Mouse (Mus musculus) liver, embryonic 13.5 days (tissue): Measurements from ENCODE around the gene Uchl5. TPM values are rescaled to one million over a fixed set of nuclear protein-coding genes. Genes with fewer than 3 reads are reported as not detected.

Experiments
- ATAC-seq: fragments of 200-750 bp; cut with Nextera tagmentation; 2 replicates; pipeline ENCODE4 v1.8.0; 2017; ENCODE audit warnings: low read depth, mild to moderate bottlenecking, moderate number of reproducible peaks, moderate library complexity
- DNase-seq: peaks from one replicate; pipeline ENCODE4 v3.0.0; 2022
- H3K27ac ChIP-seq: fragments of 300-500 bp; sonication (generic); 2 replicates; pipeline ENCODE4 v1.5.1; 2015; ENCODE audit warnings: moderate library complexity, mild to moderate bottlenecking, inconsistent platforms
- H3K27me3 ChIP-seq: fragments of 300-500 bp; sonication (generic); 2 replicates; pipeline ENCODE4 v1.6.1; 2015; ENCODE audit warnings: mild to moderate bottlenecking, inconsistent platforms
- H3K36me3 ChIP-seq: fragments of 300-500 bp; sonication (generic); 2 replicates; pipeline ENCODE4 v1.6.1; 2015; ENCODE audit warnings: mild to moderate bottlenecking, inconsistent platforms
- H3K4me1 ChIP-seq: fragments of 300-500 bp; sonication (generic); replicated peaks from 2 replicates; pipeline ENCODE4 v1.6.1; 2015; ENCODE audit warnings: inconsistent platforms
- H3K4me2 ChIP-seq: fragments of 300-500 bp; sonication (generic); 2 replicates; pipeline ENCODE4 v1.6.1; 2015; ENCODE audit warnings: inconsistent platforms, mild to moderate bottlenecking, moderate library complexity
- H3K4me3 ChIP-seq: fragments of 300-500 bp; sonication (generic); replicated peaks from 2 replicates; pipeline ENCODE4 v1.5.1; 2015; ENCODE audit warnings: mild to moderate bottlenecking, inconsistent platforms
- H3K9ac ChIP-seq: fragments of 300-500 bp; sonication (generic); 2 replicates; pipeline ENCODE4 v1.6.1; 2015; ENCODE audit warnings: mild to moderate bottlenecking, inconsistent platforms
- H3K9me3 ChIP-seq: fragments of 300-500 bp; sonication (generic); replicated peaks from 2 replicates; pipeline ENCODE4 v1.6.1; 2016; ENCODE audit warnings: inconsistent platforms
- WGBS: fragments of 180-500 bp; shearing (Covaris S2); methylation state at CpG from one replicate; pipeline ENCODE4 v1.1.7; 2015; ENCODE audit not compliant: insufficient replicate concordance; 5-methylcytosine and 5-hydroxymethylcytosine counted together
- polyA plus RNA-seq: library from polyadenylated mRNA; unstranded; fragments of >200 nt; fragmentation: Nextera tagmentation; extraction: Ambion mirVana; gene quantifications from 2 replicates; pipeline ENCODE4 v1.2.1, GENCODE M21; 2015

The Uchl5 gene
- polyA plus RNA-seq, 1 experiment from 2014 or later, result 106 TPM

DNA sequence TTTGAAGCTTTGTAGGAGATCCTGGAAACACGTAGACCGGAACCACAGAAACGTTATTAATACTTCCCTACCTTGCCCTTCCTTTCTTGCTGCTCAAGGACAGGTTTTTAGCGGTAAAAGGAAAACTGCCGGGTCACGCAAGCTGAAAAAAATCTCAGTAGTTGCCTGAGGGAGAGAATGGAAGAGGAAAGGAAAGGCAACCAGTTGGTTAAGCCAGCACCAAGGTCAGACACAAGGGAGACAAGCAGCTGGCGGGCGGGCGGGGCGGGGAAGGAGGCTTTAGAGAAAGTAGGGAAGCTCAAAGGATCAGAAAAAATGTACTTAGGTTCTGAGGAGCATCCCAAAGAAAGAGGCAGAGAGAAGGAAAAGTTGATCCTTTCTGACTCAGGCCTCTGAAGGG lies 31.2 kb upstream of the Uchl5 start:
- Histone ChIP-seq H3K4me1 (peaks cover 20% of the 10 kb centered on the region), H3K4me2 (no peak overlapping the region), H3K9ac (no peak overlapping the region), H3K9me3 (no peaks in the 10 kb centered on the region), H3K27me3 (no peaks in the 10 kb centered on the region), H3K27ac (no peak overlapping the region), H3K4me3 (no peak overlapping the region), H3K36me3 (peaks cover 42% of the 10 kb centered on the region)
- WGBS, result 87% methylated on average over 10 of the region's 10 CpGs
- DNase-seq (no peak), ATAC-seq (no peak)

DNA sequence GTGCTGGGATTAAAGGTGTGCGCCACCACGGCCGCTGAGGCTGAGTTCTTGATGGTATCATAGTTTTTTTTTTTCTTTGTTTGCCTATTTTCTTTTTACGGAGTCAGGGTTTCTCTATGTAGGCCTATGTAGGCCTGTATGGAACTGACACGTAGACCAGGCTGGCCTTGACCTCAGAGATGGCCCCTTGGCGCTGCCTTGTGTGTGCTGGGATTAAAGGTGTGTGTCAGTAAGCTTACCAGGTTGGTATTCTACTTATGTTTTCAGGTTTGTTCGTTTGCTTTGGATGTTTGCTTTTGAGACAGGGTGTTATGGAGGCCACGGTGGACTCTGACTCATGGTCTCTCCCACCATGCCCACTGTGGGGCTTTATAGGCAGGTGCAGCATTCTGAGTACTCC lies 14.9 kb upstream of the Uchl5 start:
- no peak overlapping the region for H3K4me2 ChIP-seq
- DNase-seq (no peak), ATAC-seq (0 out of 2 replicates have a peak, but pooled peaks have one; percentile 57)
- 0 out of 2 replicates have a peak, but pooled peaks cover 3% of the 10 kb centered on the region for H3K36me3 ChIP-seq
- no peak overlapping the region for H3K27ac ChIP-seq
- H3K4me3 ChIP-seq, result no peak overlapping the region
- no peaks in the 10 kb centered on the region for H3K27me3 ChIP-seq
- H3K9me3 ChIP-seq, result no peaks in the 10 kb centered on the region
- WGBS, result 75% methylated on average over 8 of the region's 8 CpGs
- no peak overlapping the region for H3K9ac ChIP-seq
- no peaks in the 10 kb centered on the region for H3K4me1 ChIP-seq

DNA sequence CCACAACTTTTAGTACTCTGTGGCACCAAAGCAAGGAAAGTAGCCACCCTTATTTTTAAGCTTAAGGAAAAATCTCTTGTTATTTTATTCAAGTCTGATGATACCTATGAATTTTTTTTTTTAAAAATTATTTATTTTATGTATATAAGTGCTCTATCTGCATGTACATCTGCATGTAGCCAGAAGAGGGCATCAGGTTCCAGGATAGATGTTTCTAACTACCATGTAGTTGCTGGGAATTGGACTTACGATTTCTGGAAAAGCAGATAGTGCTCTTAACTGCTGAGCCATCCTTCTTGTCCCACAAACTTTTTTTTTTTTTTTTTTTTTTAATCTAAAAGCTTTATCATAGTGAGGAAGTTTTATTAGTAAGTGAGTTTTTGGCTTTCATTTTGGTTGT lies 12.6 kb upstream of the Uchl5 start:
- Histone ChIP-seq H3K4me2 (no peak overlapping the region), H3K4me1 (no peaks in the 10 kb centered on the region), H3K9me3 (no peaks in the 10 kb centered on the region), H3K4me3 (no peak overlapping the region), H3K36me3 (no peaks in the 10 kb centered on the region), H3K27ac (no peak overlapping the region), H3K27me3 (no peaks in the 10 kb centered on the region), H3K9ac (no peak overlapping the region)
- no peak for DNase-seq
- 68% methylated on average over 1 of the region's 1 CpGs for WGBS
- ATAC-seq, result no peak

DNA sequence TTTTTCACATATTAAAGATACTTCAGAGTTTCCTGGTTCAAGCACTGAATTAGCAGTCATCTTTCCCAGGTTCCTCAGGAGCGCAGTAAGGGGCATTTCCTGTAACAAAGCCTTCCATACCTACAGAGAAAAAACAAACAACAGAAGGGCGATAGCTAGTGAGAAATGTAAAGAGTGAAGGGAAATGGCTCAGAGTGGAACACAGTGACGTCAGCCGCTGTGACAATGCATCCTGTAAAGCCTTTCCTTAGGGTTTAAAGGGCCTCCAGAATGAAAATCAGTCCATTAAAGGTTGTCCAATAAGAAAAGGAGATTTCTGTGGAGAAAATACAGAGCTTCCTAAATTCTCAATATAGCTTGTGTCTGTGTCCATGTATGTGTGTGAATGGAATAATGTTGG lies 11.3 kb upstream of the Uchl5 start:
- 73% methylated on average over 4 of the region's 4 CpGs for WGBS

DNA sequence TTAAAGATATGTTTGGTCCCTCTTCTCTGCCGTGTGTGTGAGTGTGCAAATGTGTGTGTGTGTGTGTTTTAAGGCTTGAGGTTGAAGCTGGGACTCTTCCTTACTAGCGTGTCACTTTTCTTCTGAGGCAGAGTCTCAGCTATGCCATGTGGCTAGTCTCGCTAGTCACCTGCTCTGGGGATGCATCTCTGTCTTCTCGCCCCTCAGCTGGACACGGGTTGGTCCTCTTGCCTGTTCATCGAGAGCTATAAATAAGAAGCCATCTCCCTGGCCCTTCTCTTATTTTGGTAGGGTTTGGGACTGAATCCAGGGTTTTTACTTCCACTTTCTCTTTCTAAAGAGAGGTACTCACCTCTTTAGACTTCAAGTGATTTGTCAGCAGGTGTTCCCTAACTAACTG lies 10.8 kb upstream of the Uchl5 start:
- Histone ChIP-seq H3K4me3 (no peak overlapping the region), H3K27me3 (no peaks in the 10 kb centered on the region), H3K4me1 (no peaks in the 10 kb centered on the region), H3K9ac (no peak overlapping the region), H3K4me2 (no peak overlapping the region), H3K9me3 (no peaks in the 10 kb centered on the region), H3K27ac (no peak overlapping the region), H3K36me3 (no peaks in the 10 kb centered on the region)
- 76% methylated on average over 6 of the region's 6 CpGs for WGBS
- no peak for DNase-seq
- ATAC-seq, result no peak

More for the DNA sequence above, 11.3 kb upstream of the Uchl5 start:
- Histone ChIP-seq H3K27ac (no peak overlapping the region), H3K4me2 (no peak overlapping the region), H3K27me3 (no peaks in the 10 kb centered on the region), H3K4me1 (no peaks in the 10 kb centered on the region), H3K9me3 (no peaks in the 10 kb centered on the region), H3K9ac (no peak overlapping the region), H3K36me3 (no peaks in the 10 kb centered on the region), H3K4me3 (no peak overlapping the region)
- DNase-seq (no peak), ATAC-seq (no peak)

DNA sequence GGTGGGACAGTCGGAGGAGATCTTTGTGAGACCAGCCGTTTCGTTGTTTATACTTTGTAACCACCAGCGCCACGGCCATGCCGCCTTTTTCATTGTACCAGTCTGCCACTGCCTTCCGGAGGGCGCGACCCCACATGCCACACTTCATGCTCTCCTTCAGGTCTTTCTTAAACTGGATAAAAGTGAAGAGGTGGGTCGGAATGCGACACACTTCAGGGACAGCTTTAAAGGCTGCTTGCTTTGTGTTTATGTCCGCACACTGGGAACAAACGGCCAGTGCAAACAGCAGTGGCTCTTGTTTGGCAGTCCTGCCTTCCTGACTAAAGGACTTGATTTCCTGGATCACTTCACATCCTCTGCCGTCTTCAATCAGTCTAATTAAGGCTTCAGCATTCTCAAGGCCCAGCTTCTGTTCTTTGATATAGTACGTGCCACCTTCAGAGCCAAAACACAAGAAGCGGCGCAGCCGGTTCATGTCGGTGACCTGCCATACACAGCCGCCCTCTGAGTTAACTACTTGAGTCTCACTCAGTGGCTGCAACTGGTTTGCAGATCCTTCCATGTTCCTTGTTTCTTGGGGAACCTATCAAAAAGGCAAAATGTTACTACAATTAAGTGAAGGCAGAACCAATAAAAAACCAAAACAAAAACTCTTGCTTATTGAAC lies 6.5 kb upstream of the Uchl5 start:
- Histone ChIP-seq H3K4me2 (no peak overlapping the region), H3K4me3 (no peak overlapping the region), H3K27ac (no peak overlapping the region), H3K36me3 (no peaks in the 10 kb centered on the region), H3K27me3 (peaks cover 12% of the 10 kb centered on the region), H3K9ac (no peak overlapping the region), H3K9me3 (no peaks in the 10 kb centered on the region), H3K4me1 (peaks cover 13% of the 10 kb centered on the region; the same call in 1 of the 2 replicates)
- WGBS, result 81% methylated on average over 20 of the region's 20 CpGs
- no peak for ATAC-seq
- DNase-seq, result no peak

DNA sequence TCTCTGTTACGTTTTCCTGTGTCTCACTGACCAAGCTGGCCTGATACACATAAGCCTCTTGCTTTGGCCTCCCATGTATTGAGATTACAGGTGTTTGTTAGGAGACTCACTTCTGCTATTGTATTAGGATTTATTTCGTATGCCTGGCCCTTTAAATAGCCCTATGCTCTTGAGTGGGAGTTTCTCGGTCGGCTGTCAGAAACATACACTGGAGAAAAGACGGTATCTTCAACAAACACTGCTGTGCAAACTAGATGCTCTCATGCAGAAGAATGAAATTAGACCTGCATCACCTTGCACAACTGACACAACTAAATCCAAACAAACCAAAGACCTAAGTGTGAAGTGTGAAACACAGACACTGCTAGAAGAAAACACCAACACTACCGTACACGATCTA lies 4.0 kb upstream of the Uchl5 start:
- 61% methylated on average over 7 of the region's 7 CpGs for WGBS
- Histone ChIP-seq H3K27me3 (peaks cover 23% of the 10 kb centered on the region), H3K9me3 (no peaks in the 10 kb centered on the region), H3K4me1 (peaks cover 19% of the 10 kb centered on the region), H3K36me3 (no peaks in the 10 kb centered on the region), H3K4me2 (no peak overlapping the region), H3K9ac (no peak overlapping the region), H3K4me3 (no peak overlapping the region), H3K27ac (no peak overlapping the region)
- DNase-seq, result no peak
- no peak for ATAC-seq

DNA sequence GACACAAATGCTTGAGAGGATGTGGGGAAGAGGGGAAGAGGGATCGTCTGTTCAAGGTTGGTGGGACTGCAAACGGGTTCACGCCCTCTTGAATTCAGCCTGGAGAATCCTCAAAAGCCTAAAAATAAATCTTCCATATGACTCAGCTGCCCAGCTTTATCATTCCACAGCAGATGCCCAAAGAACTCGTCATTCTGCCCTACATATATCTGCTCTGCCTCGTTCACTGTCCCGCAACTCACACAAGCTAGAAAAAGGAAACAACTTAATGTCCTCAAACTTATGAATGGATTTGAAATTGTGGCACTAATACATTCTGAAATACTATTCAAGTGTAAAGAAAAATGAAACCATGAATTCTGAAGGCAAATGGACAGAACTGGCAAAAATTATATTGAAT lies 3.2 kb upstream of the Uchl5 start:
- Histone ChIP-seq H3K27me3 (peaks cover 23% of the 10 kb centered on the region), H3K36me3 (no peaks in the 10 kb centered on the region), H3K4me1 (peaks cover 27% of the 10 kb centered on the region), H3K9ac (no peak overlapping the region), H3K27ac (no peak overlapping the region), H3K4me2 (no peak overlapping the region), H3K9me3 (no peaks in the 10 kb centered on the region), H3K4me3 (no peak overlapping the region)
- no peak for DNase-seq
- 24% methylated on average over 6 of the region's 6 CpGs for whole genome bisulfite sequencing
- no peak for ATAC-seq

DNA sequence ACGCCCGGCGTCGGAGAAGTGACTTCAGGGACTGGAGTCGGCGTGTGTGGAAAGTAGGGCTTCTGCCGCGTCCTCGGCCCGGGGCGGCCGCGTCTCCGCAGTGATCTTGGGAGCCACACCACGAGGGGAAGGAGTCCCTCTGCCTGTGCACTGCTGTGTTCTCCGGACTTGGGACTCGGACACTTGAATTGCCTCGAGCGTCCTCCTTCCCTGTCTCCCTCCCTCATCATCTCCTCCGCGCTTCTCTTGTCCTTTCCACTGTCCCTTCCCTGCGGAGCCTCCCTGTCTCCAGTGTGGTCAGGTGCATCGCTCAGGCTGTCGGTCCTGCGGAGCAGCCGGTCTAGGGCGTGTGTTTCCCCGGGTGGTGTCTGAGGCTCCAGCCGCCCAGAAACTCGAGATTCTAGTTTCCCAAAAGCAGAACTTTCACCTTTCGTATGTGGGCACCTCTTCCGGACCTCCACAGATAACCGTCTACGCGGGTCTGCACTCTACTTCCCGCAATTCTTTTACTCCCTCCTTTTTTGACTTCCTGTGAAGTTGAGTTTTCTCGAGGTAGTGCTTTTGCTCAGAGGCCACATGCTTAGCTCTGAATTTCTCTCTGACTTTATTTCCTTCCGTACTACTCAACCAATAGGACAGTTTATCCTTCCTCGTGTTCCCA lies 616 bp downstream of the Uchl5 start:
- peak overlapping the region; percentile 96 for H3K4me3 ChIP-seq
- H3K9me3 ChIP-seq, result no peaks in the 10 kb centered on the region
- no peak for DNase-seq
- peak overlapping the region; percentile 85 for H3K27ac ChIP-seq
- H3K27me3 ChIP-seq, result peaks cover 23% of the 10 kb centered on the region
- peaks cover 26% of the 10 kb centered on the region for H3K4me1 ChIP-seq
- peak overlapping the region; percentile 97 for H3K4me2 ChIP-seq
- H3K9ac ChIP-seq, result peak overlapping the region; percentile 99
- under 1% methylated on average over 38 of the region's 39 CpGs for WGBS
- peak; percentile 42 for ATAC-seq
- H3K36me3 ChIP-seq, result peaks cover 11% of the 10 kb centered on the region; the same call in 1 of the 2 replicates

DNA sequence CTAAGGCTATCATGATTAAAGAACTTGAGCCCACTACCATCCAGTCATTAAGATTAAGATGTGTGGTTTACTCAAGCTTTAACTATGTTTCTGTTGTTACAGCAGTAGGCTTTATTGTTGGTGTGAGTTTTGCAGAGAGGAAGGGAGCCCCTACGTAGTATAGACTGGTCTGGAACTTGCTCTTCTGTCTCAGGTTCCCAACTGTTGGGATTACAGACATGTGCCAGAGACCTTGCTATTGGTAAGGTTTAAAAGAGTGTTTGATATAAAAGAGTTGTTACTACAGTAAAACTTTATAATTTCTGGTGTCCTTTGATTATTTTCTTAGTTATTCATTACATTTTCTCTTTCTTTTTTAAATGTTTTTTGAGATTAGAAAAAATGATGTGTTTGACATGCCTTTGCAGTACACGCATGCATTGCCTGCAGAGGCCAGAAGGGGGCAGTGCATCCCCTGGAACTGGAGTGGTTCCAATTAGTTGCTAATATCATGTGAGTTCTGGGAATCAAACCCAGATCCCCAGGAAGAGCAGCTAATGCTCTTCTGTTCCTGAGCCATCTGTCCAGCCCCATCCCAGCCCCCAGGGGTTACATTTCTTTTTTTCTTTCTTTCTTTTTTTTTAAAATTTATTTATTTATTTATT lies 11.6 kb downstream of the Uchl5 start:
- no peaks in the 10 kb centered on the region for H3K9me3 ChIP-seq
- H3K27me3 ChIP-seq, result no peaks in the 10 kb centered on the region
- H3K9ac ChIP-seq, result no peak overlapping the region
- peak; percentile 29 for DNase-seq
- H3K4me3 ChIP-seq, result no peak overlapping the region
- 0 out of 2 replicates have a peak, but pooled peaks have one; percentile 48 for ATAC-seq
- H3K4me1 ChIP-seq, result no peaks in the 10 kb centered on the region
- peaks cover 21% of the 10 kb centered on the region for H3K36me3 ChIP-seq
- H3K4me2 ChIP-seq, result no peak overlapping the region
- no peak overlapping the region for H3K27ac ChIP-seq
- WGBS, result 62% methylated on average over 2 of the region's 2 CpGs

DNA sequence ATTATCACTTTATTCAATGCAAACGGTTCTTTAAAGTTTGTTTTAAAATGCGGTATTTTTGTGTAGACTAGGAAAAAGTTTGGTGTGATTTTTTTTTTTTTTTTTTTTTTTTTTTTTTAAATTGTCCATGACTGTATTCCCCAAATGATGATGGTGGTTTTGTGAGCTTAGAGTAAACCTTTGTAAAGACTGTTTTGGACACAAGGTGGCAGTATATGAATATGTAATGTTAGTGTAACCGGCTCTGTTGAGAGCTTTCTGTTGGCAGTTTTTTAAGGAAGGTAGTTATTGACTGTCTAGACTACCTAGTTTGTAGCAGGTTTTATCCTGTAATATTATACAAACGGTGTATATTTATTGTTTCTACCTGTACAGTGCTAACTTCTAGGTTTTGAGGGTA lies 26.5 kb downstream of the Uchl5 start:
- DNase-seq (no peak), ATAC-seq (peak; percentile 58; the same call in 1 of the 2 replicates)
- H3K4me1 ChIP-seq, result no peaks in the 10 kb centered on the region
- no peak overlapping the region for H3K9ac ChIP-seq
- H3K27me3 ChIP-seq, result no peaks in the 10 kb centered on the region
- H3K36me3 ChIP-seq, result peaks cover 25% of the 10 kb centered on the region
- H3K9me3 ChIP-seq, result no peaks in the 10 kb centered on the region
- 37% methylated on average over 4 of the region's 4 CpGs for WGBS
- H3K27ac ChIP-seq, result no peak overlapping the region
- no peak overlapping the region for H3K4me2 ChIP-seq
- H3K4me3 ChIP-seq, result no peak overlapping the region
